Mouse (Mus musculus) cerebellum, adult 2 months (tissue): ENCODE data around the gene Pdia2.

Experiments
- CTCF ChIP-seq: fragments of 200-500 bp; IDR thresholded peaks from 2 replicates; pipeline ENCODE4 v1.5.1; 2011; ENCODE audit warnings: low read depth, mild to moderate bottlenecking, control low read depth, low read length, moderate library complexity, borderline replicate concordance; ENCODE audit not compliant: insufficient read depth
- POLR2A ChIP-seq: fragments of 200-500 bp; IDR thresholded peaks from 2 replicates; pipeline ENCODE4 v1.6.1; 2011; ENCODE audit warnings: low read length, control low read depth, borderline replicate concordance; ENCODE audit not compliant: insufficient read depth

- TF ChIP-seq CTCF (no peak), POLR2A (no peak)
Measured at GRCm38 (mm10) chr17:26231156-26231555, 32.3 kb upstream of the Pdia2 start.
